Mouse (Mus musculus): ENCODE results near the gene Tff1. TPM values are rescaled to one million over a fixed set of nuclear protein-coding genes. Genes with fewer than 3 reads are reported as not detected.
A peak's percentile ranks its signal among the peaks of the same experiment; 100 is the strongest.

The Tff1 gene
- polyA plus RNA-seq, 1 experiment = not detected

DNA sequence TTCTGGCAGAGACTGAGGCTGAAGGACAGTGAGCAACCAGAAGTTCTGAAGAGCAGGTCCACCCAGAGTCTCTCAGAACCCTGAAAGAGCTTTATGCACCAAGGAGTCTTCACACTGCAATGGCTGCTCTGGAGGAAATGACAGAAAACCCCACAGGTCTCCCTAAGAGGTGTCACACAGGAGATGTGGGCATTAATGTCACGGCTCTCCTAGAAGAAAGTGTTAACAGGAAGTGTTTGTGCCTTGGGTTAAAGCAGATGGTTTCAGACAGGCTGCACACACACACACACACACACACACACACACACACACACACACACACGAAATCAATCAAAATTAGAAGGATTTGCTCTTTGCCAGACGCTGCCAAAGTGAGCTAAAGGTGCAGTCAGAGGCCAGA is 28.8 kb downstream of the Tff1 start:
- Histone ChIP-seq H3K9ac (ENCODE audit: low read depth, poor library complexity, severe bottlenecking) (no peak overlapping the region), H3K4me1 (ENCODE audit: control insufficient read depth, insufficient read depth, low read length) (no peaks in the 10 kb centered on the region), H3K27ac (ENCODE audit: insufficient read depth, low read length) (no peak overlapping the region), H3K9me3 (replicated peaks; ENCODE audit: control insufficient read depth, insufficient read depth, low read length, poor library complexity, severe bottlenecking) (no peaks in the 10 kb centered on the region), H3K36me3 (ENCODE audit: control insufficient read depth, insufficient read depth, low read length, poor library complexity, severe bottlenecking) (no peaks in the 10 kb centered on the region), H3K27me3 (ENCODE audit: control insufficient read depth, insufficient read depth, low read length, poor library complexity, severe bottlenecking) (no peaks in the 10 kb centered on the region), H3K4me3 (ENCODE audit: low read depth, low read length) (no peak overlapping the region)
- TF ChIP-seq CTCF (IDR thresholded peaks at IDR 0.05; ENCODE audit: low read depth, low read length) (no peak), EP300 (IDR thresholded peaks at IDR 0.05; ENCODE audit: insufficient read depth, low read depth, low read length) (no peak), POLR2A (IDR thresholded peaks at IDR 0.05; ENCODE audit: insufficient read depth, low read length) (no peak)

DNA sequence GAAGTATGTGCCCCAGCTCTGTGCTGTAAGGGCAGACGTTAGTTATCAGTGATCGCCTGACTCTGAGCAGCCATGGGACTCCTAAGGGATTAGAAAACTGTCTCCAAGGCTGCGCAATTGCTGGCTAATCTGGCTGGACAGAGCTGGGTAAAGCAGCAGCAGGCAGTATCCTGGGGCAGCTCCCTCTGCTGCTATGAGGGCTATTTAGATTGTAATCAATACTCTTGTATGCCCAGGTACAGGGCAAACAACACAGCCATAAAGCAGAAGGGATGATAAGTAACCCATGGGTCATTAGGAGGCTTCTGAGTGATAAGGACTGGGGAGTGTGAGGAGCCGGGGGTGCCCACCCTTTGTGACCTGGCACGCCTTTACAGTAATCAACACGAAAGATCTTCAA is 30.2 kb downstream of the Tff1 start:
- no peak overlapping the region for H3K9ac ChIP-seq (ENCODE audit: low read depth, poor library complexity, severe bottlenecking)
- H3K27ac ChIP-seq (ENCODE audit: insufficient read depth, low read length) = no peak overlapping the region
- no peaks in the 10 kb centered on the region for H3K9me3 ChIP-seq (replicated peaks; ENCODE audit: control insufficient read depth, insufficient read depth, low read length, poor library complexity, severe bottlenecking)
- H3K4me1 ChIP-seq (ENCODE audit: control insufficient read depth, insufficient read depth, low read length) = no peaks in the 10 kb centered on the region
- no peaks in the 10 kb centered on the region for H3K27me3 ChIP-seq (ENCODE audit: control insufficient read depth, insufficient read depth, low read length, poor library complexity, severe bottlenecking)
- no peaks in the 10 kb centered on the region for H3K36me3 ChIP-seq (ENCODE audit: control insufficient read depth, insufficient read depth, low read length, poor library complexity, severe bottlenecking)
- TF ChIP-seq EP300 (IDR thresholded peaks at IDR 0.05; ENCODE audit: insufficient read depth, low read depth, low read length) = no peak
- TF ChIP-seq CTCF (IDR thresholded peaks at IDR 0.05; ENCODE audit: low read depth, low read length) = no peak
- no peak for TF ChIP-seq POLR2A (IDR thresholded peaks at IDR 0.05; ENCODE audit: insufficient read depth, low read length)
- no peak overlapping the region for H3K4me3 ChIP-seq (ENCODE audit: low read depth, low read length)

DNA sequence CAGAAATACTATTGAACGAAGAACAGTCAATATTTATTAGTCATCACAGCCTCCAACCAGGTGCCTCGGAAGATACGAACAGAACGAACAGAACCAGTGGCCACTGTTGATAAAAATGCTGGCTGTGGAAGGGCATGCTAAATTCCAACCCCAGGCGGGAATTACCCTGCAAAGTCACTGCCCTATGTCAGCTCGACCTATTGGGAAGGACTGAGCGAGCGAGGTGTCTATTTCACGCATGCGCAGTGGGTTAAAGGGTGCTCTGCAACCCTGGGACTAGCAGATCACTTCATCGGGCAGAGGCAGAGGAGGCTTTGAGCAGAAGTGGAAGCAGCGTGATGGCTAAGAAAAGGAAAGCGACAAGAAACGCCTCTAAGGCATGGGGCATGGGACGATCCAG is 31.3 kb downstream of the Tff1 start:
- Histone ChIP-seq H3K27ac (ENCODE audit: insufficient read depth, low read length) (no peak overlapping the region), H3K4me1 (ENCODE audit: control insufficient read depth, insufficient read depth, low read length) (no peaks in the 10 kb centered on the region), H3K9me3 (replicated peaks; ENCODE audit: control insufficient read depth, insufficient read depth, low read length, poor library complexity, severe bottlenecking) (no peaks in the 10 kb centered on the region), H3K27me3 (ENCODE audit: control insufficient read depth, insufficient read depth, low read length, poor library complexity, severe bottlenecking) (no peaks in the 10 kb centered on the region), H3K36me3 (ENCODE audit: control insufficient read depth, insufficient read depth, low read length, poor library complexity, severe bottlenecking) (no peaks in the 10 kb centered on the region), H3K4me3 (ENCODE audit: low read depth, low read length) (no peak overlapping the region), H3K9ac (ENCODE audit: low read depth, poor library complexity, severe bottlenecking) (no peak overlapping the region)
- TF ChIP-seq CTCF (IDR thresholded peaks at IDR 0.05; ENCODE audit: low read depth, low read length) (no peak), EP300 (IDR thresholded peaks at IDR 0.05; ENCODE audit: insufficient read depth, low read depth, low read length) (no peak), POLR2A (IDR thresholded peaks at IDR 0.05; ENCODE audit: insufficient read depth, low read length) (no peak)

DNA sequence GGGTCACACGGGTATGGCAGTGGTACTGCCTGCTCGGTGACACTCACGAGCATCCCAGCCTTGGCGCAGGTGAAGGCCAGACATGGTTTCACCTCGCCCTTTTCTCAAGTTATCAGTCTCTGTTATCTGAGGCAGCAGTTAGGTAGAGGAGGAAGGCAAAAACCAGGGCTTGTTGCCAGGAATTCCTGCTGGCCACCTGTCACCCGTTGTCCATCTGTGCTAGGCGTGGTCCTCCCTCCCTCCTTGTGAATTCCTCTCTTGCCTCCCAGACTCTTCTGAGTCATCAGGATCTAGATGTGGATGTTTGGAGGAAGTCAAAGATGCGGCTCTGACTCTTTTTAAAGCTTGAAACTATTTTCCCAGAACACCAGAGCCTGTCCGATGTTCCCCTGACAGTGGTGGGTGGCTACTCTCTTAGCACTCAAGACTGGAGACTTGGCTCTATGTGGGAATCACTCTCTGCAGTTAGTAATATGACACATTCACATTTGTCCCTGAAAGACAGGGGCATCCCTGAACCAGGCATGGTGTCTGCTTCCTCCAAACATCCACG is 33.7 kb downstream of the Tff1 start:
- Histone ChIP-seq H3K36me3 (ENCODE audit: control insufficient read depth, insufficient read depth, low read length, poor library complexity, severe bottlenecking) (no peaks in the 10 kb centered on the region), H3K27ac (ENCODE audit: insufficient read depth, low read length) (no peak overlapping the region), H3K9ac (ENCODE audit: low read depth, poor library complexity, severe bottlenecking) (no peak overlapping the region), H3K9me3 (replicated peaks; ENCODE audit: control insufficient read depth, insufficient read depth, low read length, poor library complexity, severe bottlenecking) (no peaks in the 10 kb centered on the region), H3K27me3 (ENCODE audit: control insufficient read depth, insufficient read depth, low read length, poor library complexity, severe bottlenecking) (no peaks in the 10 kb centered on the region), H3K4me1 (ENCODE audit: control insufficient read depth, insufficient read depth, low read length) (no peaks in the 10 kb centered on the region), H3K4me3 (ENCODE audit: low read depth, low read length) (no peak overlapping the region)
- TF ChIP-seq POLR2A (IDR thresholded peaks at IDR 0.05; ENCODE audit: insufficient read depth, low read length) (no peak), CTCF (IDR thresholded peaks at IDR 0.05; ENCODE audit: low read depth, low read length) (no peak), EP300 (IDR thresholded peaks at IDR 0.05; ENCODE audit: insufficient read depth, low read depth, low read length) (0 out of 2 replicates have a peak, but pooled peaks have one; percentile 36)

DNA sequence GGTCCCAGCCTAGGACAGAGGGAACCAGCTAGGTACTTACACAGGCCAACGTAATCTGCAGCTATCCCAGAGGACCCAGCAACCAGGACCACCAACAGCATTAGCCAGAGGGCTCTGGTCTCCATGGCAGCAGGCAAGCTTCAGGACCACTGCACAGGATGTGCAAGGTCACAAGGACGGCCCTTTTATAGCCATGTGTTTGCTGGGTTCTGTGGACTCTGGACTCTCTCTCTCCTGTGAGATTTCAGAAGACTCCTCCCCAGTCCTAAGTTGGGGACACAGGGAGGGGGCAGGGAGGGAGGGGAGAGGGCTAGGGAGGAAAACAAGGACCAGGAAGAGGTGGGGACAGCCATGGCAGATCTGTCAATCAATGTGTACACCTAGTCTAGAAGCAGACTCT is 35.6 kb downstream of the Tff1 start, which contains the start of gene Tff3:
Gene Tff3, minus strand, starts transcription at position 195 of the 400 bp plus-strand sequence.
- TF ChIP-seq POLR2A (IDR thresholded peaks at IDR 0.05; ENCODE audit: insufficient read depth, low read length) (no peak), CTCF (IDR thresholded peaks at IDR 0.05; ENCODE audit: low read depth, low read length) (no peak), EP300 (IDR thresholded peaks at IDR 0.05; ENCODE audit: insufficient read depth, low read depth, low read length) (no peak)
- no peaks in the 10 kb centered on the region for H3K4me1 ChIP-seq (ENCODE audit: control insufficient read depth, insufficient read depth, low read length)
- H3K36me3 ChIP-seq (ENCODE audit: control insufficient read depth, insufficient read depth, low read length, poor library complexity, severe bottlenecking) = no peaks in the 10 kb centered on the region
- no peak within 1 kb of the TSS for H3K4me3 ChIP-seq (ENCODE audit: low read depth, low read length)
- no peak within 1 kb of the TSS for H3K27ac ChIP-seq (ENCODE audit: insufficient read depth, low read length)
- no peaks in the 10 kb centered on the region for H3K27me3 ChIP-seq (ENCODE audit: control insufficient read depth, insufficient read depth, low read length, poor library complexity, severe bottlenecking)
- H3K9me3 ChIP-seq (replicated peaks; ENCODE audit: control insufficient read depth, insufficient read depth, low read length, poor library complexity, severe bottlenecking) = no peaks in the 10 kb centered on the region
- H3K9ac ChIP-seq (ENCODE audit: low read depth, poor library complexity, severe bottlenecking) = no peak within 1 kb of the TSS

DNA sequence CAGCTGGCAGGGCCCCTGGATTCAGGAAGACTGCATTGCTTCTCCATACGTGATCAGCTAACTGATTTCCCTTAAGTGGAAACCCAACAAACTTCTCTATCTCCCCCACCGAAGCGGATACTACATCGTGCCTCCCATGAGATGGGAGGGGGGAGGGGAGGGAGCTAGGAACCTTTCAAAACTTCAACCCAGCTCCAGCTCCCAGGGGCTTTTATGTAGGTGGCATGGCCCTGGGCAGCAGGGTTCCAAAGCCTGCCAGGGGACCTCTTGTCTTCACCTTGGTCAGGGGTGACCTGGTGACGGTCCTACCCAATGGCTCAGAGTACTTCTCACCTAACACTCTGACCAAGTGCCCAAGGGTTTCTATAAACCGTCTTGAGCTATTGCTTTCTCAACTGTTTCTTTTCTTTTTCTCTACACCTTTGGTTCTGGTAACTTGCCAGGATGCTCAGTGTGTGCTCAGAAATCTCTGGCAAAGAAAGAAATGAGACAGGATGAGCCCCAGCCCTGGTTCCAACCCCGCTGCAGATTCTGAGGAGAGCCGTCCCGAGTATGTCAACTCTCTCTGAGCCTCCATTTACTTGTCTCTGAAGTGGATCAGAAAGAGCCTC is 36.3 kb downstream of the Tff1 start:
- no peaks in the 10 kb centered on the region for H3K4me1 ChIP-seq (ENCODE audit: control insufficient read depth, insufficient read depth, low read length)
- H3K27me3 ChIP-seq (ENCODE audit: control insufficient read depth, insufficient read depth, low read length, poor library complexity, severe bottlenecking) = no peaks in the 10 kb centered on the region
- H3K36me3 ChIP-seq (ENCODE audit: control insufficient read depth, insufficient read depth, low read length, poor library complexity, severe bottlenecking) = no peaks in the 10 kb centered on the region
- no peaks in the 10 kb centered on the region for H3K9me3 ChIP-seq (replicated peaks; ENCODE audit: control insufficient read depth, insufficient read depth, low read length, poor library complexity, severe bottlenecking)
- H3K9ac ChIP-seq (ENCODE audit: low read depth, poor library complexity, severe bottlenecking) = no peak overlapping the region
- H3K4me3 ChIP-seq (ENCODE audit: low read depth, low read length) = no peak overlapping the region
- TF ChIP-seq POLR2A (IDR thresholded peaks at IDR 0.05; ENCODE audit: insufficient read depth, low read length) (no peak), CTCF (IDR thresholded peaks at IDR 0.05; ENCODE audit: low read depth, low read length) (no peak), EP300 (IDR thresholded peaks at IDR 0.05; ENCODE audit: insufficient read depth, low read depth, low read length) (no peak)
- H3K27ac ChIP-seq (ENCODE audit: insufficient read depth, low read length) = no peak overlapping the region
